In genomic region chr9:120009226-120009841, GRCm38 (mm10) we compare ENCODE assay signal across 28 mouse cellular contexts. TPM values are rescaled to one million over a fixed set of nuclear protein-coding genes. Genes with fewer than 3 reads are reported as not detected.
DNase-seq lines count a peak whose midpoint lies in the region; ATAC-seq lines count a peak whose summit lies in the region.
"Had no signal": no experiment of that assay in that cellular context is flagged by ENCODE, and none has a peak within 500 bp of the region (broad histone marks: within the 10 kb centered on the region; RNA-seq: fewer than 3 reads in every experiment).

No protein-coding gene starts in this region.

- H3K4me2 ChIP-seq in heart, embryonic 12.5 days = no peak overlapping the region
- H3K4me2 ChIP-seq: embryonic facial prominence, embryonic 13.5 days; forebrain, embryonic 15.5 days; hindbrain, embryonic 15.5 days; kidney, embryonic 15.5 days; limb, embryonic 13.5 days; liver, embryonic 12.5 days; midbrain, embryonic 11.5 days had no signal

- H3K4me3 ChIP-seq in heart, embryonic 10.5 days = no peak overlapping the region
- no peak overlapping the region for H3K4me3 ChIP-seq in heart, embryonic 12.5 days
- H3K4me3 ChIP-seq: embryonic facial prominence, embryonic 13.5 days; forebrain, embryonic 10.5 days; forebrain, embryonic 15.5 days; hindbrain, embryonic 10.5 days; hindbrain, embryonic 15.5 days; kidney, embryonic 15.5 days; limb, embryonic 13.5 days; liver, embryonic 12.5 days had no signal

- peak overlapping the region; percentile 29; the same call in 1 of the 2 replicates for H3K27ac ChIP-seq in heart, embryonic 10.5 days
- no peak overlapping the region for H3K27ac ChIP-seq in heart, embryonic 12.5 days (ENCODE audit: poor library complexity, severe bottlenecking)
- H3K27ac ChIP-seq: embryonic facial prominence, embryonic 13.5 days; forebrain, embryonic 10.5 days; forebrain, embryonic 15.5 days; hindbrain, embryonic 10.5 days; hindbrain, embryonic 15.5 days; kidney, embryonic 15.5 days; limb, embryonic 13.5 days; liver, embryonic 12.5 days; stomach, postnatal 0 days had no signal

- no peak overlapping the region for H3K9ac ChIP-seq in heart, embryonic 12.5 days
- H3K9ac ChIP-seq: embryonic facial prominence, embryonic 13.5 days; forebrain, embryonic 15.5 days; hindbrain, embryonic 15.5 days; kidney, embryonic 15.5 days; limb, embryonic 13.5 days; liver, embryonic 12.5 days had no signal

- no peaks in the 10 kb centered on the region for H3K9me3 ChIP-seq in heart, embryonic 10.5 days
- peaks cover 7% of the 10 kb centered on the region; the same call in 1 of the 2 replicates for H3K9me3 ChIP-seq in heart, embryonic 12.5 days (replicated peaks)
- H3K9me3 ChIP-seq: embryonic facial prominence, embryonic 13.5 days; forebrain, embryonic 15.5 days; hindbrain, embryonic 10.5 days; hindbrain, embryonic 15.5 days; kidney, embryonic 15.5 days had no signal

- 82% methylated on average over 7 of the region's 7 CpGs for WGBS in heart, embryonic 10.5 days
- 74% methylated on average over 7 of the region's 7 CpGs for WGBS in heart, embryonic 12.5 days

- H3K27me3 ChIP-seq in heart, embryonic 10.5 days (ENCODE audit: insufficient read depth, poor library complexity, severe bottlenecking) = no peaks in the 10 kb centered on the region
- no peaks in the 10 kb centered on the region for H3K27me3 ChIP-seq in heart, embryonic 12.5 days (replicated peaks)
- H3K27me3 ChIP-seq: embryonic facial prominence, embryonic 13.5 days; forebrain, embryonic 15.5 days; hindbrain, embryonic 15.5 days had no signal

- no peak for DNase-seq in heart, embryonic 10.5 days (ENCODE audit: low spot score)
- peak; percentile 29 for DNase-seq in lung, postnatal 36 days
- no peak for DNase-seq in lung, postnatal 25 days (ENCODE audit: low spot score)
- peak; percentile 68 for DNase-seq in ZHBTc4 (ENCODE audit: low read depth, low spot score)
- DNase-seq in spleen, postnatal 10 days (ENCODE audit: low spot score in 2 of 2) = no peak
- DNase-seq: adrenal gland, adult 8-10 months; B cell, adult 2 months; cerebellum, adult 8-10 months; kidney, adult 18-20 months; lung, adult 2 months; lung, postnatal 14 days; right cerebral cortex, adult 18-20 months; spleen, adult 18-20 months; thymus, postnatal 4 days had no signal

- H3K4me1 ChIP-seq in heart, embryonic 10.5 days = peaks cover 26% of the 10 kb centered on the region
- H3K4me1 ChIP-seq in heart, embryonic 12.5 days (replicated peaks) = peaks cover 30% of the 10 kb centered on the region

- ATAC-seq in heart, embryonic 12.5 days (ENCODE audit: insufficient number of reproducible peaks, low FRiP score) = no peak
- ATAC-seq: forebrain, embryonic 15.5 days; liver, embryonic 12.5 days; midbrain, embryonic 16.5 days had no signal

- H3K36me3 ChIP-seq in heart, embryonic 10.5 days = peaks cover 22% of the 10 kb centered on the region
- peaks cover 22% of the 10 kb centered on the region for H3K36me3 ChIP-seq in heart, embryonic 12.5 days
- H3K36me3 ChIP-seq: embryonic facial prominence, embryonic 13.5 days; forebrain, embryonic 10.5 days; forebrain, embryonic 15.5 days; hindbrain, embryonic 10.5 days; hindbrain, embryonic 15.5 days; kidney, embryonic 15.5 days; limb, embryonic 13.5 days; liver, embryonic 12.5 days had no signal

RNA-seq across cellular contexts. Expression of gene Xirp1, which starts 14.1 kb away (rescaled TPM):
- 41.1 and 90.1 TPM in 2 replicates for polyA plus RNA-seq in heart, embryonic 10.5 days (2016; fragmentation: Nextera tagmentation; extraction: Ambion mirVana)
- polyA plus RNA-seq in heart, embryonic 12.5 days (2016; fragmentation: Nextera tagmentation; extraction: Ambion mirVana) = 82.9 and 92.6 TPM in 2 replicates
- polyA plus RNA-seq: forebrain, embryonic 10.5 days; forebrain, embryonic 15.5 days; hindbrain, embryonic 15.5 days; intestine, embryonic 14.5 days; midbrain, embryonic 11.5 days; midbrain, embryonic 16.5 days; thymus, postnatal 0 days had no signal

RNA-seq across cellular contexts. Expression of gene Csrnp1, which starts 24.9 kb away (rescaled TPM):
- 7.5 and 8.0 TPM in 2 replicates for polyA plus RNA-seq in heart, embryonic 10.5 days (2016; fragmentation: Nextera tagmentation; extraction: Ambion mirVana)
- 8.2 TPM in 2 replicates for polyA plus RNA-seq in heart, embryonic 12.5 days (2016; fragmentation: Nextera tagmentation; extraction: Ambion mirVana)

Comparison
In these comparisons a context has a peak if more than half of its experiments do, and no peak if none do; other contexts are left out.
1. DNase-seq: peak in lung, postnatal 36 days (single experiment) and ZHBTc4 (single experiment); none in heart, embryonic 10.5 days (single experiment), lung, postnatal 25 days (single experiment) and spleen, postnatal 10 days (0 of 2).